Mouse (Mus musculus): Measurements from ENCODE around the gene Gpr158.

GRCm38 (mm10) chr2:21693807-21694594 lies 326.7 kb downstream of the Gpr158 start:
- TF ChIP-seq CTCF (conservative IDR thresholded peaks at IDR 0.05; ENCODE audit: low read length), result no peak
- TF ChIP-seq POU5F1 (IDR thresholded peaks at IDR 0.05; ENCODE audit: borderline replicate concordance, low read length), result no peak
- TF ChIP-seq NANOG (IDR thresholded peaks at IDR 0.05; ENCODE audit: borderline replicate concordance, low read length), result no peak
